Mouse (Mus musculus) heart, embryonic 15.5 days (tissue): ENCODE measurements at regions not wholly inside any gene's neighbourhood (a gene's known extent, or its start where the extent isn't known, plus 50 kb on each side); places are given as distances from the start of the nearest gene placed in this dataset.

Experiments used
- ATAC-seq: fragments of 200-750 bp; cut with Nextera tagmentation; replicated peaks from 2 replicates; pipeline ENCODE4 v1.8.0; 2017; ENCODE audit warnings: low read depth, moderate TSS enrichment; ENCODE audit not compliant: insufficient number of reproducible peaks, insufficient read depth, low FRiP score
- H3K27ac ChIP-seq: fragments of 300-500 bp; sonication (generic); 2 replicates; pipeline ENCODE4 v1.5.1; 2015; ENCODE audit warnings: mild to moderate bottlenecking, inconsistent platforms
- H3K27me3 ChIP-seq: fragments of 300-500 bp; sonication (generic); 2 replicates; pipeline ENCODE4 v1.6.1; 2015; ENCODE audit warnings: inconsistent platforms
- H3K36me3 ChIP-seq: fragments of 300-500 bp; sonication (generic); 2 replicates; pipeline ENCODE4 v1.6.1; 2015; ENCODE audit warnings: mild to moderate bottlenecking, inconsistent platforms
- H3K4me1 ChIP-seq: fragments of 300-500 bp; sonication (generic); replicated peaks from 2 replicates; pipeline ENCODE4 v1.6.1; 2015; ENCODE audit warnings: inconsistent platforms
- H3K4me2 ChIP-seq: fragments of 300-500 bp; sonication (generic); 2 replicates; pipeline ENCODE4 v1.6.1; 2015; ENCODE audit warnings: inconsistent platforms, mild to moderate bottlenecking, moderate library complexity
- H3K4me3 ChIP-seq: fragments of 300-500 bp; sonication (generic); 2 replicates; pipeline ENCODE4 v1.5.1; 2015; ENCODE audit warnings: mild to moderate bottlenecking, inconsistent platforms
- H3K9ac ChIP-seq: fragments of 300-500 bp; sonication (generic); 2 replicates; pipeline ENCODE4 v1.6.1; 2015; ENCODE audit warnings: mild to moderate bottlenecking, inconsistent platforms
- H3K9me3 ChIP-seq: fragments of 300-500 bp; sonication (generic); replicated peaks from 2 replicates; pipeline ENCODE4 v1.6.1; 2016; ENCODE audit warnings: inconsistent platforms
- WGBS: fragments of 180-500 bp; shearing (Covaris S2); methylation state at CpG from one replicate; pipeline ENCODE4 v1.1.7; 2015; ENCODE audit warnings: mixed read lengths; 5-methylcytosine and 5-hydroxymethylcytosine counted together

- Histone ChIP-seq H3K27ac (no peak overlapping the region), H3K27me3 (no peaks in the 10 kb centered on the region), H3K4me2 (no peak overlapping the region), H3K9me3 (no peaks in the 10 kb centered on the region), H3K4me3 (no peak overlapping the region), H3K4me1 (no peaks in the 10 kb centered on the region), H3K36me3 (no peaks in the 10 kb centered on the region), H3K9ac (no peak overlapping the region)
- ATAC-seq: no peak
- 15% methylated on average over 6 of the region's 6 CpGs for WGBS
These were observed 146.0 kb upstream of the Ednra start for GRCm38 (mm10) chr8:77870264-77870663.

- ATAC-seq: no peak
- H3K4me2 ChIP-seq: no peak overlapping the region
These were observed 148.5 kb upstream of the Ednra start for GRCm38 (mm10) chr8:77872771-77873170.

GRCm38 (mm10) chr8:77919776-77920175 lies 195.5 kb upstream of the Ednra start:
- WGBS: 85% methylated on average over 3 of the region's 3 CpGs
- H3K9ac ChIP-seq: no peak overlapping the region
- no peak for ATAC-seq
- no peak overlapping the region for H3K27ac ChIP-seq
- no peak overlapping the region for H3K4me3 ChIP-seq
- H3K36me3 ChIP-seq: no peaks in the 10 kb centered on the region
- no peaks in the 10 kb centered on the region for H3K4me1 ChIP-seq
- H3K9me3 ChIP-seq: no peaks in the 10 kb centered on the region
- H3K4me2 ChIP-seq: no peak overlapping the region
- H3K27me3 ChIP-seq: no peaks in the 10 kb centered on the region

More at GRCm38 (mm10) chr8:77872771-77873170, 148.5 kb upstream of the Ednra start:
- Histone ChIP-seq H3K27me3 (no peaks in the 10 kb centered on the region), H3K4me1 (no peaks in the 10 kb centered on the region), H3K27ac (no peak overlapping the region), H3K9me3 (no peaks in the 10 kb centered on the region), H3K9ac (no peak overlapping the region), H3K4me3 (no peak overlapping the region), H3K36me3 (no peaks in the 10 kb centered on the region)
- 94% methylated on average over 1 of the region's 1 CpGs for WGBS

- H3K9me3 ChIP-seq: no peaks in the 10 kb centered on the region
- H3K27me3 ChIP-seq: no peaks in the 10 kb centered on the region
- H3K4me3 ChIP-seq: no peak overlapping the region
- no peak overlapping the region for H3K9ac ChIP-seq
- H3K4me1 ChIP-seq: no peaks in the 10 kb centered on the region
- no peak overlapping the region for H3K4me2 ChIP-seq
- no peaks in the 10 kb centered on the region for H3K36me3 ChIP-seq
- no peak overlapping the region for H3K27ac ChIP-seq
- WGBS: 53% methylated on average over 4 of the region's 4 CpGs
- no peak for ATAC-seq
These were observed 197.6 kb upstream of the Ednra start for GRCm38 (mm10) chr8:77921868-77922267.

DNA sequence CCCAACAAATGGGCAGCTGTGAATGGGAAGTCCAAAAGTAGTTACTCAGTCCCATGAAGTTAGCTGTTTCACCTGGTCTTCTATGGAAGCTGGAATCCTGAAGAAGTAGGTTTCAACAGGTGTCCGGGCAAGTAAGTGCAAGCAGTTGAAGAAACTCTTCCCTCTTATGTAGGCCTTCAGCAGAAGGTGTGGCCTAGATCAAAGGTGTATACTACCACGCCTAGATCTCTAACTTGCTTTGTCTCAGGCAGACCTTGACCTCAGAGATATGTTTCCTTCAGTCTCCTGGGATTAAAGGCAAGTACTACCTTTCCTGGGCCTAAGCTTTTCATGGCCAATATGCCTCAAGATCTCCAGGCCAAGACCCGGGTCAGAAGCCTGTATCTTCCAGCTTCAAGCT lies 223.4 kb upstream of the Ednra start:
- 82% methylated on average over 3 of the region's 3 CpGs for WGBS
- Histone ChIP-seq H3K9me3 (no peaks in the 10 kb centered on the region), H3K27ac (no peak overlapping the region), H3K4me1 (no peaks in the 10 kb centered on the region), H3K9ac (no peak overlapping the region), H3K4me3 (no peak overlapping the region), H3K27me3 (no peaks in the 10 kb centered on the region), H3K4me2 (no peak overlapping the region), H3K36me3 (no peaks in the 10 kb centered on the region)
- ATAC-seq: no peak

- 65% methylated on average over 5 of the region's 5 CpGs for WGBS
- Histone ChIP-seq H3K4me2 (no peak overlapping the region), H3K36me3 (no peaks in the 10 kb centered on the region), H3K9me3 (no peaks in the 10 kb centered on the region), H3K27ac (no peak overlapping the region), H3K4me3 (no peak overlapping the region), H3K9ac (no peak overlapping the region), H3K4me1 (no peaks in the 10 kb centered on the region), H3K27me3 (no peaks in the 10 kb centered on the region)
- ATAC-seq: no peak
These were observed 225.4 kb upstream of the Ednra start for GRCm38 (mm10) chr8:77949640-77950039.

DNA sequence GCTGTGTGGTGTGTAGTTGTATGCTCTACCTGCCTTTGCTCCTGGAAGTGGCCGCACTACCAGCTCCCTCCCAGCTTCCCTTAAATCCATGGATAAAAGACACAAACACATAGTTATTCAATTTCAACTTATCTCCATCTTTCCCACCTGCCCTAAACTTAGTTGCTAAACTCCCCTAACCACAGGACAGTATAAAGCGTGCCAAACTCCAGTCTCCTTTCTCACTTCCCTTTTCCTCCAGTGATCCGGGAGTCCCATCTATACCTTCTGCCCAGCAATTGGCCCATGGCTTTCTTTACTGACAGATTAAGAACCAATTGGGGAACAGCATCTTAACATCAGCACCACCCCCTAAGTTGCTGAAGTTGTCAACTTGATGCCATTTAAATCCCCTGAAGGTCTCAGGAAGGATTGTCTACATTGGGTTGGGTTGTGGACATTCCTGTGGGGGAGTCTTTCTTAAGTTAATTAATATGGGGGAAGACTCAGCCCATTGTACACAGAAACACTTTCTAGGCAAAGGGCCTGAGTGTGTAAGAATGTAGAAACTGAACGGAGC lies 234.6 kb upstream of the Ednra start:
- no peaks in the 10 kb centered on the region for H3K9me3 ChIP-seq
- no peak overlapping the region for H3K27ac ChIP-seq
- H3K9ac ChIP-seq: no peak overlapping the region
- no peaks in the 10 kb centered on the region for H3K36me3 ChIP-seq
- no peaks in the 10 kb centered on the region for H3K27me3 ChIP-seq
- ATAC-seq: no peak
- H3K4me2 ChIP-seq: no peak overlapping the region
- H3K4me1 ChIP-seq: peaks cover 3% of the 10 kb centered on the region; the same call in 1 of the 2 replicates
- no peak overlapping the region for H3K4me3 ChIP-seq
- WGBS: 82% methylated on average over 4 of the region's 4 CpGs

DNA sequence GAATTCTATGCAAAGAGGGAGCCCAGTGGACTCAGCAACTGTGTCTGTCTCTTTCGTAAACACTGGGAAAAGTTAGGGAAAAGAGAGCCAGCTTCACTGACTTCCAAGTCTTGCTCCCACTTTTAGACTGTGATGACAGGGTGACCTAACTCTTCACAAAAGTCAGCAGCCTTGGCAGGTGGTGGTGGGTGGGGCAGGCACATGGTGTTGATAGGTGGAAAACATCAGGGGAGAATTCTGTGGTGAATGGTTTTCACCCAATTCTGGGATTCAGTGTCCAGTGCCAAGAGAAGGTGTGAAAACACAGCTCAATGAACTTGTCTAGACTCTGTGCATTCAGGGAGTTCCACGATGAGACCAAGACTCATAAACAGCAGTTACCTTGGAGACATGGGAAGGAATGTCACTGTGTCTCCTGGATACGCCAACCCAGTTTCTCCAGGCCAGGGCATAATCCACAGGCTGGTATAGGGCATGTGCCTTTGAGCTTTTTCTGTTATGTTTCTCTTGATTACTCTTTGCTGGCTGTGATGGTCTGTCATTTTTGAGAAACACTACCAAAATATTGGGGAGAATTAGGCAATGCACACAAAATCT lies 238.9 kb upstream of the Ednra start:
- H3K4me1 ChIP-seq: peaks cover 5% of the 10 kb centered on the region; the same call in 1 of the 2 replicates
- H3K36me3 ChIP-seq: no peaks in the 10 kb centered on the region
- H3K4me3 ChIP-seq: no peak overlapping the region
- no peak overlapping the region for H3K9ac ChIP-seq
- no peak overlapping the region for H3K4me2 ChIP-seq
- peak; percentile 27; the same call in 1 of the 2 replicates for ATAC-seq
- WGBS: 36% methylated on average over 3 of the region's 3 CpGs
- H3K9me3 ChIP-seq: no peaks in the 10 kb centered on the region
- H3K27me3 ChIP-seq: no peaks in the 10 kb centered on the region
- peak overlapping the region; percentile 33; the same call in 1 of the 2 replicates for H3K27ac ChIP-seq

DNA sequence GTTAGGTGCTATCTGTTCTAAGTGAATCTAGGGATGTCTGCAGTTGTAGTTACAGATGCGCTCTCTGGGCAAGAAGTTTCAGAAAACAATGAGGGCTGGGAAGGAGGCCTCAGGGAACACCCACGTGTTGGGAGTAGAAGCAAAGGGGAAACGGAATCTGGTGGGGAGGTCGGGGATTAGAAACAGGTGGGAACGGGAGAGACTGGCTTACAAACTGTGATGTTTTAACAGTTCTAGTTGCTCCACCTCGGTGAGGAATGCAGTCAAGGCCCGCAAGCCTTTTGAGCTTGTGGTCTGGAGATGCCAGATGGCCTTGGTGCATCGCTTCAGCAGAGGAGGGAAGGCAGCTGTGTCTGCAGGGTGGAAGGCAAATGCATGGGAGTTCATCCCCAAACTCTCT lies 242.7 kb upstream of the Ttc29 start:
- Histone ChIP-seq H3K27ac (no peak overlapping the region), H3K27me3 (no peaks in the 10 kb centered on the region), H3K9me3 (no peaks in the 10 kb centered on the region; the same call in 1 of the 2 replicates), H3K36me3 (no peaks in the 10 kb centered on the region), H3K4me1 (0 out of 2 replicates have a peak, but pooled peaks cover 2% of the 10 kb centered on the region), H3K4me2 (no peak overlapping the region), H3K4me3 (no peak overlapping the region), H3K9ac (no peak overlapping the region)
- no peak for ATAC-seq
- 65% methylated on average over 8 of the region's 8 CpGs for WGBS

DNA sequence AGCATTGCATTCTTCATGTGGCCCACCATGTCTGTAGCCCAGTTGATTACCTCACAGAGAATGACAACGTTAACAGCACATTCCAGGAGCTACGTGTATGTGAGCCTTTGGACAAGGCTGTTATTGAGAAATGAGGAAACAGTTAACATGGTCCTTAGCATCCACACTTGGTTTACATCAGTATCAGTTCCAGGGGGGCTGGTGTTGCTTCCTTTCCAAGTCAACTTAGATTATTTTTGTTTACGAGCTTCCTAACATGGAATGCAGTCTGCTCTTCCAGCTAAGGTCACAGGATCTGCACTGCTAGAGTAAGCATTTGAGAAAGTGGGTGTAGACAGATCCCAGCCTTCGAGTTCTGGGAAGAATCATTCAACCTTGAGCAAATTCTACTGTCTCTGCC lies 239.4 kb upstream of the Ttc29 start:
- Histone ChIP-seq H3K9ac (no peak overlapping the region), H3K9me3 (no peaks in the 10 kb centered on the region; the same call in 1 of the 2 replicates), H3K4me2 (no peak overlapping the region), H3K4me1 (no peaks in the 10 kb centered on the region), H3K27ac (no peak overlapping the region), H3K4me3 (no peak overlapping the region), H3K27me3 (no peaks in the 10 kb centered on the region), H3K36me3 (no peaks in the 10 kb centered on the region)
- 44% methylated on average over 4 of the region's 4 CpGs for WGBS
- ATAC-seq: no peak

DNA sequence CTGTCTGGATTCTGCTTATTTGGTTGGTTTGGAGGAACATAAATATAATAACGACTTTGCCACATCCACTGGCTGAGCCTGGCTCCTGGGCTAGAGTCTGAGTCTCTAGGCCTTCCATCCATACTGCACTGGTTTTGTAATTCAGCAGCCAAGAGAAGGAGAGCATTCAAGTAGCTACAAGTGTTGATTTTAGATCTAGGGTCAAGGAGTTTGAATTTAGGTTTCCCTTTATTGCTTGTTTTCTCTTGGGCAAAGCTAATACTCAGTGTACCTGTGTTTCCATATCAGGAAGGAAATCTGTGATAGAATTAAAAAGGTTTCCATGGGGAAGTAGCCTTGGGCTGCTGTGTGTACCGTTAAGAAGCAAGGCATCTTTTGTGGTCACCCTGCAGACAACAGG lies 234.0 kb upstream of the Ttc29 start:
- Histone ChIP-seq H3K4me3 (no peak overlapping the region), H3K9me3 (no peaks in the 10 kb centered on the region; the same call in 1 of the 2 replicates), H3K36me3 (no peaks in the 10 kb centered on the region), H3K9ac (no peak overlapping the region), H3K27me3 (no peaks in the 10 kb centered on the region), H3K4me1 (no peaks in the 10 kb centered on the region; the same call in 1 of the 2 replicates), H3K27ac (no peak overlapping the region), H3K4me2 (no peak overlapping the region)
- ATAC-seq: no peak
- WGBS: 65% methylated on average over 2 of the region's 2 CpGs

DNA sequence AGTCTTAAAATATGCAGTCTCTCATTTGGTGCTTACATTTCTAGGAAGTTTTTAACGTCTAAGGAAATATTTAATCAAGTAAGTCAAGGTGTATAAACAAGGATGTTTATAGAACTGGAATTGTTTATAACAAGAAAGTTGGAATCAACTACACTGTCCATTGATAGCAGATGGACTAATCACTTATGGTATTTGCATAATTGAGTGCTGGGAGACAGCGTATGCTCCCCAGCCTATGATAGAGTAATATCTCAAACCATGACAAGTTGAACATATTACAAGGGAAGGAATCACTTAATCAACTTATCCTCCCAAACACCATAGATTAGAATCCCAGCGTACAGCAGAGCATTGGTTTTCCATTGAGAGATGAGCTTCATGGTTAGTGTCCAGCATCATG lies 232.4 kb upstream of the Ttc29 start:
- no peak for ATAC-seq
- no peaks in the 10 kb centered on the region for H3K36me3 ChIP-seq
- H3K4me1 ChIP-seq: no peaks in the 10 kb centered on the region; the same call in 1 of the 2 replicates
- H3K4me3 ChIP-seq: no peak overlapping the region
- no peaks in the 10 kb centered on the region for H3K27me3 ChIP-seq
- no peak overlapping the region for H3K27ac ChIP-seq
- 81% methylated on average over 3 of the region's 3 CpGs for WGBS
- H3K9ac ChIP-seq: no peak overlapping the region
- no peak overlapping the region for H3K4me2 ChIP-seq
- H3K9me3 ChIP-seq: no peaks in the 10 kb centered on the region
